Mouse (Mus musculus): Measurements from ENCODE around the gene St6galnac5. TPM values are rescaled to one million over a fixed set of nuclear protein-coding genes. Genes with fewer than 3 reads are reported as not detected.

Gene St6galnac5
- polyA plus RNA-seq, 1 experiment from 2014 or later: 0.12 TPM

DNA sequence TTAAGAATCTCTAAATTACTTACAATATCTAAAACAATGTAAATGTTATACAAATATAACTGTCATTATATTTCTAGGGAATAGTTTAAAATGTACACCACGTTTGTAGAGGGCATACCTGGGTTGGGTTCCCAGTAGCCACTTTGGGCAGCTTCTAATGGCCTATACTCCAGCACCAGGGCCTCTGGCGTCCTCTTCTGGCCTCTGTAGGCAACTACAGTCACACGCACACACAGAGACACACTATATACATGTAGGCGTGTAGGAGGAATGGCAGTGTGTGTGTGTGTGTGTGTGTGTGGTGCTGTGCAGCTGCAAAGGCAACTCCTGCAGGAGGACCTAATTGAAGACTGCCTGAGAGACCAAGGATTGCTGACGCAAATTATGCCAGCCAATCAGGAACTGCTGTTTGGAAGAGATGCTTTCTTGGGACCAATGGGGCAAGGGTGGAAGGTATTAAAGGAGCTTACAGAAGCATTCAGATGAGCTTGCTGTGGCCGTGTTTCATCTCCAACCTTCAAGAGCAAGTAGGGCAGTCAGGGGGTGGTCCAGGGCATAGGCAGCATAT, 106.2 kb downstream of the St6galnac5 start:
- Histone ChIP-seq H3K27ac (replicated peaks in 1 of 2; ENCODE audit: control insufficient read depth in 1 of 2, insufficient read depth in 1 of 2, low read depth in 2 of 2, low read length in 2 of 2) (no peak overlapping the region), H3K4me3 (ENCODE audit: control insufficient read depth in 1 of 2, insufficient read depth in 1 of 2, low read depth in 1 of 2, low read length in 2 of 2) (no peak overlapping the region), H3K9me3 (ENCODE audit: control insufficient read depth, low read length) (no peaks in the 10 kb centered on the region), H3K27me3 (ENCODE audit: control insufficient read depth, insufficient read depth, low read length) (no peaks in the 10 kb centered on the region), H3K9ac (ENCODE audit: low read length) (no peak overlapping the region), H3K4me2 (ENCODE audit: low read length) (no peak overlapping the region), H3K36me3 (ENCODE audit: control insufficient read depth, insufficient read depth, low read length) (no peaks in the 10 kb centered on the region), H3K4me1 (ENCODE audit: control insufficient read depth in 2 of 2, insufficient read depth in 2 of 2, low read length in 2 of 2) (no peaks in the 10 kb centered on the region)
- ATAC-seq (ENCODE audit: insufficient number of reproducible peaks, insufficient read depth, low FRiP score, low read depth): no peak
- WGBS: 83% methylated on average over 6 of the region's 6 CpGs

- no peak overlapping the region for H3K27ac ChIP-seq (replicated peaks in 1 of 2; ENCODE audit: control insufficient read depth in 1 of 2, insufficient read depth in 1 of 2, low read depth in 2 of 2, low read length in 2 of 2)
- H3K4me1 ChIP-seq (ENCODE audit: control insufficient read depth in 2 of 2, insufficient read depth in 2 of 2, low read length in 2 of 2): no peaks in the 10 kb centered on the region
- no peak overlapping the region for H3K9ac ChIP-seq (ENCODE audit: low read length)
- WGBS: 84% methylated on average over 17 of the region's 17 CpGs
- H3K36me3 ChIP-seq (ENCODE audit: control insufficient read depth, insufficient read depth, low read length): no peaks in the 10 kb centered on the region
- H3K4me3 ChIP-seq (ENCODE audit: control insufficient read depth in 1 of 2, insufficient read depth in 1 of 2, low read depth in 1 of 2, low read length in 2 of 2): no peak overlapping the region
- no peak overlapping the region for H3K4me2 ChIP-seq (ENCODE audit: low read length)
- H3K27me3 ChIP-seq (ENCODE audit: control insufficient read depth, insufficient read depth, low read length): no peaks in the 10 kb centered on the region
- no peaks in the 10 kb centered on the region for H3K9me3 ChIP-seq (ENCODE audit: control insufficient read depth, low read length)
- ATAC-seq (ENCODE audit: insufficient number of reproducible peaks, insufficient read depth, low FRiP score, low read depth): no peak
Measured at GRCm38 (mm10) chr3:152874431-152875355, 107.4 kb downstream of the St6galnac5 start.

DNA sequence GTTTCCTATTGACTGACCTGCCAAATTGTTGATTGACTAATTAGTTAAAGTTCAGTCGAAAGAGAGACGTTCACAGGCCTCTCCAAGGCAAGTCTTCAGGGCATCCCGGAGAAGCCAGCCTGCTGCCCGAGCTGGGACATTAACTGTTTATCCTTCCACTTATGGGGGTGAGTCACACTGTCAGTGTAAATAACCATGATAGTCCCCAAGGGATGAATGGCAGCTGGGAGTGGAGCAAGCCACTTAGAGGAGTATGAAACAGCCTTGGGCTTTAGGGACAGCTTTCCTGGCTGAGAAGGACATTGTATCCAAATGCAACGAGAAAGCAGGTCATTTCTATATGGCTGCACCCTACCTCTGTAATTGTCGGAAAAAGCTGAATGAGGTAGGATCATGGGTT, 109.5 kb downstream of the St6galnac5 start:
- Histone ChIP-seq H3K36me3 (ENCODE audit: control insufficient read depth, insufficient read depth, low read length) (no peaks in the 10 kb centered on the region), H3K4me2 (ENCODE audit: low read length) (no peak overlapping the region), H3K27me3 (ENCODE audit: control insufficient read depth, insufficient read depth, low read length) (no peaks in the 10 kb centered on the region), H3K9me3 (ENCODE audit: control insufficient read depth, low read length) (no peaks in the 10 kb centered on the region), H3K4me1 (ENCODE audit: control insufficient read depth in 2 of 2, insufficient read depth in 2 of 2, low read length in 2 of 2) (peaks cover 0 to 5% of the 10 kb centered on the region in 2 experiments; a peak in 1 of 4 replicates), H3K27ac (replicated peaks in 1 of 2; ENCODE audit: control insufficient read depth in 1 of 2, insufficient read depth in 1 of 2, low read depth in 2 of 2, low read length in 2 of 2) (no peak overlapping the region), H3K4me3 (ENCODE audit: control insufficient read depth in 1 of 2, insufficient read depth in 1 of 2, low read depth in 1 of 2, low read length in 2 of 2) (no peak overlapping the region), H3K9ac (ENCODE audit: low read length) (no peak overlapping the region)
- WGBS: 63% methylated on average over 6 of the region's 6 CpGs
- ATAC-seq (ENCODE audit: insufficient number of reproducible peaks, insufficient read depth, low FRiP score, low read depth): no peak

- Histone ChIP-seq H3K36me3 (ENCODE audit: control insufficient read depth, insufficient read depth, low read length) (no peaks in the 10 kb centered on the region), H3K4me2 (ENCODE audit: low read length) (no peak overlapping the region), H3K4me3 (ENCODE audit: control insufficient read depth in 1 of 2, insufficient read depth in 1 of 2, low read depth in 1 of 2, low read length in 2 of 2) (no peak overlapping the region), H3K27ac (replicated peaks in 1 of 2; ENCODE audit: control insufficient read depth in 1 of 2, insufficient read depth in 1 of 2, low read depth in 2 of 2, low read length in 2 of 2) (no peak overlapping the region), H3K4me1 (ENCODE audit: control insufficient read depth in 2 of 2, insufficient read depth in 2 of 2, low read length in 2 of 2) (peaks cover 0 to 5% of the 10 kb centered on the region in 2 experiments; a peak in 1 of 4 replicates), H3K9me3 (ENCODE audit: control insufficient read depth, low read length) (no peaks in the 10 kb centered on the region), H3K27me3 (ENCODE audit: control insufficient read depth, insufficient read depth, low read length) (no peaks in the 10 kb centered on the region), H3K9ac (ENCODE audit: low read length) (no peak overlapping the region)
- 82% methylated on average over 12 of the region's 12 CpGs for WGBS
- no peak for ATAC-seq (ENCODE audit: insufficient number of reproducible peaks, insufficient read depth, low FRiP score, low read depth)
Measured at GRCm38 (mm10) chr3:152872054-152872453, 110.0 kb downstream of the St6galnac5 start.

GRCm38 (mm10) chr3:152867654-152868525, 114.2 kb downstream of the St6galnac5 start:
- Histone ChIP-seq H3K9me3 (ENCODE audit: control insufficient read depth, low read length) (0 out of 2 replicates have a peak, but pooled peaks cover 4% of the 10 kb centered on the region), H3K27me3 (ENCODE audit: control insufficient read depth, insufficient read depth, low read length) (no peaks in the 10 kb centered on the region), H3K4me1 (ENCODE audit: control insufficient read depth in 2 of 2, insufficient read depth in 2 of 2, low read length in 2 of 2) (peaks cover 0 to 5% of the 10 kb centered on the region in 2 experiments; a peak in 1 of 4 replicates), H3K9ac (ENCODE audit: low read length) (no peak overlapping the region), H3K27ac (replicated peaks in 1 of 2; ENCODE audit: control insufficient read depth in 1 of 2, insufficient read depth in 1 of 2, low read depth in 2 of 2, low read length in 2 of 2) (no peak overlapping the region), H3K36me3 (ENCODE audit: control insufficient read depth, insufficient read depth, low read length) (no peaks in the 10 kb centered on the region), H3K4me3 (ENCODE audit: control insufficient read depth in 1 of 2, insufficient read depth in 1 of 2, low read depth in 1 of 2, low read length in 2 of 2) (no peak overlapping the region), H3K4me2 (ENCODE audit: low read length) (no peak overlapping the region)
- ATAC-seq (ENCODE audit: insufficient number of reproducible peaks, insufficient read depth, low FRiP score, low read depth): no peak
- 53% methylated on average over 12 of the region's 12 CpGs for WGBS

GRCm38 (mm10) chr3:152866035-152866965, 115.7 kb downstream of the St6galnac5 start:
- H3K9me3 ChIP-seq (ENCODE audit: control insufficient read depth, low read length): 0 out of 2 replicates have a peak, but pooled peaks cover 4% of the 10 kb centered on the region
- WGBS: 82% methylated on average over 22 of the region's 22 CpGs
- H3K4me1 ChIP-seq (ENCODE audit: control insufficient read depth in 2 of 2, insufficient read depth in 2 of 2, low read length in 2 of 2): peaks cover 0 to 5% of the 10 kb centered on the region in 2 experiments; a peak in 1 of 4 replicates
- H3K27ac ChIP-seq (replicated peaks in 1 of 2; ENCODE audit: control insufficient read depth in 1 of 2, insufficient read depth in 1 of 2, low read depth in 2 of 2, low read length in 2 of 2): no peak overlapping the region
- no peaks in the 10 kb centered on the region for H3K36me3 ChIP-seq (ENCODE audit: control insufficient read depth, insufficient read depth, low read length)
- no peak overlapping the region for H3K4me2 ChIP-seq (ENCODE audit: low read length)
- no peak for ATAC-seq (ENCODE audit: insufficient number of reproducible peaks, insufficient read depth, low FRiP score, low read depth)
- no peak overlapping the region for H3K9ac ChIP-seq (ENCODE audit: low read length)
- H3K4me3 ChIP-seq (ENCODE audit: control insufficient read depth in 1 of 2, insufficient read depth in 1 of 2, low read depth in 1 of 2, low read length in 2 of 2): no peak overlapping the region
- H3K27me3 ChIP-seq (ENCODE audit: control insufficient read depth, insufficient read depth, low read length): no peaks in the 10 kb centered on the region

All from heart, embryonic 14.5 days (tissue).